Mouse (Mus musculus) liver, embryonic 14.5 days (tissue): ENCODE results near the gene Sgtb.

Source experiments
- CTCF ChIP-seq: IDR thresholded peaks from 2 replicates; pipeline ENCODE4 v1.5.1; 2016; ENCODE audit warnings: antibody characterized with exemption, low read depth, control low read depth
- EP300 ChIP-seq: IDR thresholded peaks from 2 replicates; pipeline ENCODE4 v1.6.1; 2016; ENCODE audit warnings: antibody characterized with exemption, low read depth

DNA sequence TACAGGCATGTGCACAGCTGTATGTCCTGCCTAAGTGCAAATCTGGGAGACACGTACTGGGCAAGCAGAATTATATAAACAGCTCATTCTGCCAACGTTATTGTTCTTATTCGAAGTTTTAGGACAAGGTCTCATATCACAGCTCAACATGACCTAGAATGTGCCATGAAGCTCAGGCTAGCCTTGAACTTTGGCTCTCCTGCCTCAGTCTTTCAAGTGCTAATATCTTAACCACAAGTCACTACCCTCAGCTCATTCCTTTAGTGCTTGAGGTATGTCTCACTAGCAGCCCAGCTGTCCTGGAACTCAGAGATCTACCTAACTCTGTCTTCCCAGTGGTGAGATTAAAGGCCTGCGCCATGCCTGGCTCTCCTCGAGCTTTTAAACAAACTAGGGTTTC lies 62.2 kb downstream of the Sgtb start:
- TF ChIP-seq CTCF = no peak
- no peak for TF ChIP-seq EP300
